Comparison of ENCODE assay signal across 7 mouse cellular contexts in genomic region chr5:149374026-149374425, GRCm38 (mm10). TPM values are rescaled to one million over a fixed set of nuclear protein-coding genes. Genes with fewer than 3 reads are reported as not detected.
DNase-seq lines count a peak whose midpoint lies in the region.

No protein-coding gene starts in this region.

- intact Hi-C loops in gastrocnemius, postnatal 14 days (cut with DNase I; ENCODE audit: low total_unique reads): no loop called here

- DNase-seq in layer of hippocampus, adult 9-11 months: peak; percentile 33
- no peak for DNase-seq in layer of hippocampus, postnatal 10 days (ENCODE audit: low spot score in 2 of 2)
- DNase-seq in T-cell, adult 2 months (ENCODE audit: low spot score): peak; percentile 34
- peak; percentile 51 to 68 for DNase-seq in cerebellum, postnatal 25 days
- peak; percentile 49 to 58 for DNase-seq in spleen, postnatal 36 days (ENCODE audit: low spot score in 2 of 2)
- DNase-seq in layer of hippocampus, adult 9-10 months (ENCODE audit: low spot score): no peak
- no peak for DNase-seq in gastrocnemius, postnatal 14 days

RNA-seq across cellular contexts. Expression of gene Medag, which starts 37.5 kb away (rescaled TPM):
- total RNA-seq in layer of hippocampus, postnatal 10 days (2021): 1 to 10 TPM in 1 of 2 experiments, under 1 TPM in 1; 0.78 to 1.3 TPM
- 10 to 100 TPM; 16.8 to 17.1 TPM for total RNA-seq in gastrocnemius, postnatal 14 days (2021)

Comparison
In these comparisons a context has a peak if more than half of its experiments do, and no peak if none do; other contexts are left out.
1. DNase-seq: peak in layer of hippocampus, adult 9-11 months (single experiment), T-cell, adult 2 months (single experiment), cerebellum, postnatal 25 days (2 of 2) and spleen, postnatal 36 days (2 of 2); none in layer of hippocampus, postnatal 10 days (0 of 2), layer of hippocampus, adult 9-10 months (single experiment) and gastrocnemius, postnatal 14 days (single experiment).
2. RNA of gene Medag, which starts 37.5 kb away (total RNA-seq): 16.8 to 17.1 TPM in gastrocnemius, postnatal 14 days; 0.78 to 1.3 TPM in layer of hippocampus, postnatal 10 days; every median in the first group is over 4 times any median in the second.